ENCODE assay signal across 17 mouse cellular contexts in genomic region chr11:44049253-44049976, GRCm38 (mm10).
DNase-seq lines count a peak whose midpoint lies in the region; TF ChIP-seq lines count a peak whose summit lies in the region.
"Had no signal": no experiment of that assay in that cellular context is flagged by ENCODE, and none has a peak within 500 bp of the region (broad histone marks: within the 10 kb centered on the region; RNA-seq: fewer than 3 reads in every experiment).

No protein-coding gene starts in this region.

- H3K27ac ChIP-seq in heart, embryonic 10.5 days = no peak overlapping the region
- H3K27ac ChIP-seq: embryonic facial prominence, embryonic 12.5 days; hindbrain, embryonic 12.5 days had no signal

- H3K79me3 ChIP-seq in C2C12 (ENCODE audit: low read depth) = no peaks in the 10 kb centered on the region

- no peak overlapping the region for H3K4me3 ChIP-seq in C2C12 (ENCODE audit: insufficient read depth, poor library complexity, severe bottlenecking)
- no peak overlapping the region for H3K4me3 ChIP-seq in heart, embryonic 10.5 days
- H3K4me3 ChIP-seq: embryonic facial prominence, embryonic 12.5 days; hindbrain, embryonic 12.5 days had no signal

- WGBS in heart, embryonic 10.5 days = 77% methylated on average over 5 of the region's 5 CpGs

- H3K27me3 ChIP-seq in C2C12 (ENCODE audit: control insufficient read depth, insufficient read depth, insufficient read length) = no peaks in the 10 kb centered on the region
- no peaks in the 10 kb centered on the region for H3K27me3 ChIP-seq in heart, embryonic 10.5 days (ENCODE audit: insufficient read depth, poor library complexity, severe bottlenecking)
- H3K27me3 ChIP-seq: embryonic facial prominence, embryonic 12.5 days; hindbrain, embryonic 12.5 days had no signal

- H3K9me3 ChIP-seq in heart, embryonic 10.5 days = no peaks in the 10 kb centered on the region
- H3K9me3 ChIP-seq: embryonic facial prominence, embryonic 12.5 days; hindbrain, embryonic 12.5 days had no signal

- TF ChIP-seq CTCF in C2C12 (IDR thresholded peaks at IDR 0.05; ENCODE audit: control insufficient read depth, insufficient read depth, insufficient read length) = no peak

- no peaks in the 10 kb centered on the region for H3K79me2 ChIP-seq in C2C12 (ENCODE audit: control insufficient read depth, insufficient read depth)

- DNase-seq in 3134 (ENCODE audit: extremely low read depth, insufficient read length, low spot score) = peak; percentile 61
- DNase-seq in brain, adult 2 months (ENCODE audit: low read depth, low spot score) = peak; percentile 7
- peak; percentile 7 for DNase-seq in skeletal muscle tissue, adult 2 months (ENCODE audit: low read depth, low spot score)
- DNase-seq in heart, embryonic 10.5 days (ENCODE audit: low spot score) = no peak
- DNase-seq in spleen, adult 12 weeks (ENCODE audit: low spot score) = no peak
- DNase-seq: adrenal gland, postnatal 10 days; B cell, adult 2 months; cerebellum, adult 11-12 months; cerebellum, adult 9-10 months; cerebellum, postnatal 25 days; gastrocnemius, postnatal 36 days; heart, adult 11 months; heart, postnatal 10 days; heart, postnatal 4 days had no signal

- H3ac ChIP-seq in C2C12 (ENCODE audit: control insufficient read depth, insufficient read length, low read depth) = no peak overlapping the region

- H3K4me1 ChIP-seq in heart, embryonic 10.5 days = no peaks in the 10 kb centered on the region
- H3K4me1 ChIP-seq: embryonic facial prominence, embryonic 12.5 days; hindbrain, embryonic 12.5 days had no signal

- H3K36me3 ChIP-seq in C2C12 (ENCODE audit: control insufficient read depth, insufficient read depth) = no peaks in the 10 kb centered on the region
- no peaks in the 10 kb centered on the region for H3K36me3 ChIP-seq in heart, embryonic 10.5 days
- H3K36me3 ChIP-seq: embryonic facial prominence, embryonic 12.5 days; hindbrain, embryonic 12.5 days had no signal

TF ChIP-seq in C2C12, 6 proteins besides CTCF, POLR2A, EP300 and RAD21:
- peak; percentile 45 for TF ChIP-seq CEBPB (IDR thresholded peaks at IDR 0.05; ENCODE audit: low read depth)
- no peak for TF ChIP-seq MAX (IDR thresholded peaks at IDR 0.05)
- peak; percentile 91 for TF ChIP-seq FOSL1 (IDR thresholded peaks at IDR 0.05; ENCODE audit: insufficient read depth, low read length, poor library complexity, severe bottlenecking)

Comparison
In these comparisons a context has a peak if more than half of its experiments do, and no peak if none do; other contexts are left out.
1. DNase-seq: peak in 3134 (single experiment), brain, adult 2 months (single experiment) and skeletal muscle tissue, adult 2 months (single experiment); none in heart, embryonic 10.5 days (single experiment) and spleen, adult 12 weeks (single experiment).